Mouse (Mus musculus): Measurements from ENCODE around the gene Psmd3. TPM values are rescaled to one million over a fixed set of nuclear protein-coding genes. Genes with fewer than 3 reads are reported as not detected.

Gene Psmd3
- polyA plus RNA-seq, 1 experiment from 2014 or later: 208 TPM

DNA sequence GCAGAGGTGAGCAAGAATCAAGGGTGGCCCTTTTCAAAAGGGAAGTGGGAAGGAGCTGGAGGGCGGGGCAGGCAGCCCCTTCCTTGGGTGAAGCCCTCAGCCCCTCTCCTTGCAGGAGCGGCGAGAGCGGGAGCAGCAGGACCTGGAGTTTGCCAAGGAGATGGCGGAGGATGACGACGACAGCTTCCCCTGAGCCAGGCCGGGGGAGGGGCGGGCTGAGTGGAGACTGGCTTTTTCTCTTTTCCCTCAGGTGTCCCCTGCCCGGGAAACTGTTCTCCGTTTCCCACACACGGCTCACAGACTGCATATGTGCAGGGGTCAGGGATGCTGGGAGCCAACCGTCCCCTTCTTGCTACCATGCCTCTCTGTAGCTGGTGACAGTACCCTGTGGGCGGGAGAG is 13.1 kb downstream of the Psmd3 start:
- H3K4me1 ChIP-seq (replicated peaks; ENCODE audit: control insufficient read depth, insufficient read depth, low read length): no peaks in the 10 kb centered on the region
- H3K4me2 ChIP-seq (ENCODE audit: low read depth, low read length, severe bottlenecking): no peak overlapping the region
- ATAC-seq (replicated peaks; ENCODE audit: low FRiP score) (no peak), DNase-seq (ENCODE audit: low spot score) (no peak)
- no peak overlapping the region for H3K9ac ChIP-seq (ENCODE audit: low read length)
- no peak overlapping the region for H3K27ac ChIP-seq (ENCODE audit: low read depth, low read length)
- H3K36me3 ChIP-seq (ENCODE audit: control insufficient read depth, insufficient read depth, low read length): peaks cover 27% of the 10 kb centered on the region
- H3K4me3 ChIP-seq (ENCODE audit: low read depth, low read length): no peak overlapping the region
- WGBS: 74% methylated on average over 14 of the region's 14 CpGs
- H3K27me3 ChIP-seq (ENCODE audit: control insufficient read depth, insufficient read depth, low read length): no peaks in the 10 kb centered on the region
- no peaks in the 10 kb centered on the region for H3K9me3 ChIP-seq (ENCODE audit: control insufficient read depth, low read length)

DNA sequence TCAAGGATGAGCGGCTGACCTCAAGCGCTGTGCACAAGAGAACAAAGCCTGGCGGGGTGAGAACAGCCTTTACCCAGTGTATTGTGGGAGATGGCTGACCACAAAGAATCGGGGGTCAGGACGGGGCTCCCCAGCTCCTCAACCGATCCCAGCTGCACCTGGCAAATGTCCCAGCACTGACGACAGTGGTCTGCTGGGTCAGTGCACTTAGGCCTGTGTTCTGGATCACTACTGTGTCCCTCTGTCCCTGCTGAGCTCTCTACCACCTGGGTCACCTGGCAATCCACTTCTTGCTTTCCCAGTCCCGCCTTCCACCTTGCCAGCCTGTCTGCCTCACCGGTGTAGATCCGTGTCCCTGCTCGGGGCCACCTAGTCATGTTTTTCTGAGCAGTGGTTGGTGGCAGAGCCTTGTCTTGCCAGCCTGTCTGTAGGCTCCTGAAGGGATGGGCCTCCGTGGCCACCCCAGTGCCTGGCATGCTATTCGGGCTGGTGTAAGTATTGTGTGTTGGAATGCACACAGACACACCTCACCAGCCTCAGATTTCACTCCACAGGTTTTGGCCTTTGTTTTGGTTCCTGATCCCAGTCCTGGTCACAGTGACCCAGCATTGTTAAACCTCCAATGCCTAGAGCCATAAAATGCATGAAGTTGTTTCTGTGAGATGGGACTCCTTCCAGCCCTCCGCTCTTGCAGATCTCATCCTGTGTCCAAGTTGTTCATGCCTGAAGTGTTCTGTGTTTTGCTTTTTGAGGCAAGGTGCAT is 14.3 kb downstream of the Psmd3 start:
- H3K4me1 ChIP-seq (replicated peaks; ENCODE audit: control insufficient read depth, insufficient read depth, low read length): no peaks in the 10 kb centered on the region

DNA sequence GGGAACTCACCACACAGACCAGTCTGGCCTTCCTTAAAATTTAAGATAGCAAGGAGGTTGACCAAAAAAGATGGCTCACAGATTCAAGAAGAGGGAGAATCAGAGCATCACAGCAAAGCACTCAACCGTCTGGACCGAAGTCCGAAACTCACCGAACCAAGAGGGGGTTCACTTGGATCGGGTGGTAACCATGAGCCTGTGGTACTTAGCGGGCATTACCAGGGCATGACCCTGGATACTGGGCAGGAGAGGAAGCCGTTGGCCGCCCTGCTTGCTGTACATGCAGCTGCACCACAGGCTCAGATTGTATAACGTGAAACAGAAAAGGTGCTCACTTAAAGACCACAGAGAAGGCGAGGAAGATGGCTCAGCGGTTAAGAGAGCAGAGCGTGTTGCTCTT is 14.9 kb downstream of the Psmd3 start:
- Histone ChIP-seq H3K4me3 (ENCODE audit: low read depth, low read length) (no peak overlapping the region), H3K36me3 (ENCODE audit: control insufficient read depth, insufficient read depth, low read length) (peaks cover 16% of the 10 kb centered on the region), H3K4me1 (replicated peaks; ENCODE audit: control insufficient read depth, insufficient read depth, low read length) (no peaks in the 10 kb centered on the region), H3K4me2 (ENCODE audit: low read depth, low read length, severe bottlenecking) (no peak overlapping the region), H3K9me3 (ENCODE audit: control insufficient read depth, low read length) (no peaks in the 10 kb centered on the region), H3K27me3 (ENCODE audit: control insufficient read depth, insufficient read depth, low read length) (no peaks in the 10 kb centered on the region), H3K9ac (ENCODE audit: low read length) (no peak overlapping the region), H3K27ac (ENCODE audit: low read depth, low read length) (no peak overlapping the region)
- no peak for DNase-seq (ENCODE audit: low spot score)
- ATAC-seq (replicated peaks; ENCODE audit: low FRiP score): no peak
- WGBS: 94% methylated on average over 12 of the region's 12 CpGs

More for the DNA sequence above, 14.3 kb downstream of the Psmd3 start:
- Histone ChIP-seq H3K36me3 (ENCODE audit: control insufficient read depth, insufficient read depth, low read length) (peaks cover 17% of the 10 kb centered on the region), H3K27me3 (ENCODE audit: control insufficient read depth, insufficient read depth, low read length) (no peaks in the 10 kb centered on the region), H3K9me3 (ENCODE audit: control insufficient read depth, low read length) (no peaks in the 10 kb centered on the region), H3K4me3 (ENCODE audit: low read depth, low read length) (no peak overlapping the region), H3K27ac (ENCODE audit: low read depth, low read length) (no peak overlapping the region), H3K9ac (ENCODE audit: low read length) (no peak overlapping the region), H3K4me2 (ENCODE audit: low read depth, low read length, severe bottlenecking) (no peak overlapping the region)
- no peak for DNase-seq (ENCODE audit: low spot score)
- WGBS: 90% methylated on average over 14 of the region's 14 CpGs
- no peak for ATAC-seq (replicated peaks; ENCODE audit: low FRiP score)

DNA sequence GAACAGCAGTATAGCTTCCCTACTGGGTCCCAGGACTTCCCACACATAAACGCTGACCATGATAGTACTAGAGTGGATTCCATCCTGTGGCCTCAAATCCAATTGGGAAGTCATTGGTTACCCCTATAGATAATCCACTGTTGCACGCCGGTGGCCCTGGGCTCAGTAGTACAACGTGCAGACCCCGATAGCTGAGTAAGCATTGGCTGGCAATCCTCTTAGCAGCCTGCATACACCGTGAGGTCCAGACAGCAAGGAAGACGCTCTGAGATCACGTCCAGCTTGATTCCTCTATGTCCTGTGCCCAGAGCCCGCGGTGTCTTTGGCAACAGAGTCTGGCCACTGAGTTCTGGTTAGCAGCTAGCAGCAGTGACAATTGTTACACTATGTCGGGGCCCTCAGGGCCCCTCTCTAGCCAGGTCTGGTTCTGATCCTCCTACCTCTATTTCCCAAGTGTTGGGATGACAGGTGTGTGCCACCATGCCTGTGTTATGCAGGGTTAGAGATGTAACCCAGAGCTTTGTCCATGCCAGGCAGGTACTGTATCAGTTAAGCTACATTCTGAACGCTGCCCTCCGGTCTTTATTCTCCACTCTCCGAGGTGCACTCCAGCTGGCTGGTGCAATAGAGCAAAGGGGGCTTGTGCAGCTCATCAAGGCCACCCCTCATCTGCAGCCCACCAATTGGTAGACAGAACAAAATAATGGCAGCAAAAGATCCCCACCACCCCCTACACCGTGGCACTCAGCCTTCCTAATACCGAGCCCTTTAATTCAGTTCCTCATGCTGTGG is 16.7 kb downstream of the Psmd3 start:
- H3K27me3 ChIP-seq (ENCODE audit: control insufficient read depth, insufficient read depth, low read length): no peaks in the 10 kb centered on the region
- no peak for ATAC-seq (replicated peaks; ENCODE audit: low FRiP score)
- DNase-seq (ENCODE audit: low spot score): no peak
- no peaks in the 10 kb centered on the region for H3K9me3 ChIP-seq (ENCODE audit: control insufficient read depth, low read length)
- H3K4me3 ChIP-seq (ENCODE audit: low read depth, low read length): no peak overlapping the region
- no peak overlapping the region for H3K9ac ChIP-seq (ENCODE audit: low read length)
- WGBS: 86% methylated on average over 16 of the region's 16 CpGs
- no peak overlapping the region for H3K4me2 ChIP-seq (ENCODE audit: low read depth, low read length, severe bottlenecking)
- H3K36me3 ChIP-seq (ENCODE audit: control insufficient read depth, insufficient read depth, low read length): peaks cover 9% of the 10 kb centered on the region; the same call in 1 of the 2 replicates
- H3K4me1 ChIP-seq (replicated peaks; ENCODE audit: control insufficient read depth, insufficient read depth, low read length): no peaks in the 10 kb centered on the region
- H3K27ac ChIP-seq (ENCODE audit: low read depth, low read length): no peak overlapping the region

DNA sequence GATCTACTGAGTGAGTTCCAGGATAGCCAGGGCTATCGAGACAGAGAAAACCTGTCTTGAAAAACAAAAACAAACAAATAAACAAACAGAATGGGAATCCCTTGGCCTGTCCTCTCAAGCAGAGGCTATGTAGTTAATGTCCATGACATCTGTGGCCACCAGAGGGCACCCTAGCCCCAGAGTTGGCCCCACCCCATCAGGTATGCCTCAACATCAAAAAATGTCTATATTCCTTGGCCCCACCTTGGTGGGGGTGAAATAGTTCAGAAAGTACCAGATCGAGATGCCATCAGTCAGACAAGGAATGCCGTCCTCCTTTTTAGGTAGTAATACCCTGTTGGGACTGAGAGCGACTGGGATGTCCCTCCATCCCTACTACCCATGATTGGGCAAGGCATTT is 17.6 kb downstream of the Psmd3 start:
- Histone ChIP-seq H3K9me3 (ENCODE audit: control insufficient read depth, low read length) (no peaks in the 10 kb centered on the region), H3K4me3 (ENCODE audit: low read depth, low read length) (no peak overlapping the region), H3K36me3 (ENCODE audit: control insufficient read depth, insufficient read depth, low read length) (peaks cover 7% of the 10 kb centered on the region; the same call in 1 of the 2 replicates), H3K9ac (ENCODE audit: low read length) (no peak overlapping the region), H3K4me1 (replicated peaks; ENCODE audit: control insufficient read depth, insufficient read depth, low read length) (no peaks in the 10 kb centered on the region), H3K4me2 (ENCODE audit: low read depth, low read length, severe bottlenecking) (no peak overlapping the region), H3K27ac (ENCODE audit: low read depth, low read length) (no peak overlapping the region), H3K27me3 (ENCODE audit: control insufficient read depth, insufficient read depth, low read length) (no peaks in the 10 kb centered on the region)
- peak; percentile 78 for DNase-seq (ENCODE audit: low spot score)
- 41% methylated on average over 4 of the region's 4 CpGs for WGBS
- ATAC-seq (replicated peaks; ENCODE audit: low FRiP score): no peak

DNA sequence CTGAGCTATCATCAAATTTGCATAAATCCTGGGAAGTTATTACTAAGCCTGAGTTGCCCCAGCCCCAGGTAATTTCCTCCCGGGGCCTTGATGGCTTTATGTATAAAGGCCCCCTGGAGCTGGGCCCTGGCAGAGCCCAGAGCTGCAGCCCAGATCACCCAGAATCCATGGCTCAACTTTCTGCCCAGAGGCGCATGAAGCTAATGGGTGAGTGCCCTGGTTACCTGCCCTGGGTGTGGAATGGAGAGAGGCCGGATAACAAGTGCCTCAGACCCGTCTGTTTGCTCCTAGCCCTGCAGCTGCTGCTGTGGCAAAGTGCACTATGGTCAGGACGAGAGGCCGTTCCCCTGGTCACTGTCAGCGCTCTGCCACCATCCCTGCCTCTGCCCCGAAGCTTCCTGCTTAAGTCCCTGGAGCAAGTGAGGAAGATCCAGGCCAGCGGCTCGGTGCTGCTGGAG is 18.9 kb downstream of the Psmd3 start, which contains the start of gene Csf3:
TSS of gene Csf3 (plus strand) at position 51 of the 458 bp plus-strand sequence.
- Histone ChIP-seq H3K9ac (ENCODE audit: low read length) (no peak within 1 kb of the TSS; the same call in 1 of the 2 replicates), H3K27ac (ENCODE audit: low read depth, low read length) (no peak within 1 kb of the TSS), H3K27me3 (ENCODE audit: control insufficient read depth, insufficient read depth, low read length) (no peaks in the 10 kb centered on the region), H3K4me1 (replicated peaks; ENCODE audit: control insufficient read depth, insufficient read depth, low read length) (no peaks in the 10 kb centered on the region), H3K36me3 (ENCODE audit: control insufficient read depth, insufficient read depth, low read length) (peaks cover 6% of the 10 kb centered on the region; the same call in 1 of the 2 replicates), H3K4me2 (ENCODE audit: low read depth, low read length, severe bottlenecking) (no peak within 1 kb of the TSS), H3K9me3 (ENCODE audit: control insufficient read depth, low read length) (no peaks in the 10 kb centered on the region), H3K4me3 (ENCODE audit: low read depth, low read length) (no peak within 1 kb of the TSS)
- WGBS: 39% methylated on average over 10 of the region's 10 CpGs
- ATAC-seq (replicated peaks; ENCODE audit: low FRiP score): no peak
- no peak for DNase-seq (ENCODE audit: low spot score)

DNA sequence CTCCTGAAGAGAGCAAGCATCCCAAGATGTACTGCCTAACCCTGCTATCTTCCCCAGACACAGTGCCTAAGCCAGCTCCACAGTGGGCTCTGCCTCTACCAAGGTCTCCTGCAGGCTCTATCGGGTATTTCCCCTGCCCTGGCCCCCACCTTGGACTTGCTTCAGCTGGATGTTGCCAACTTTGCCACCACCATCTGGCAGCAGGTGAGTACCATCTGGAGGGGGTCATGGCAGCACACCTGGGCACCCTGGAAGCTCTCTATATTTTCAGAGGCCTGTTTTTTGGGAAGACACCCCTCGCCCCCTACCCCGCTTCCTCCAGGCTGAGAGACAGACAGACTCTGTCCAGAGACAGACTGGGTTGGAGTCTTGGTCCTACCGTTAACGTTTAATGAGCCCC is 20.0 kb downstream of the Psmd3 start:
- DNase-seq (ENCODE audit: low spot score): no peak
- peaks cover 8% of the 10 kb centered on the region for H3K36me3 ChIP-seq (ENCODE audit: control insufficient read depth, insufficient read depth, low read length)
- no peak overlapping the region for H3K9ac ChIP-seq (ENCODE audit: low read length)
- no peak for ATAC-seq (replicated peaks; ENCODE audit: low FRiP score)
- H3K9me3 ChIP-seq (ENCODE audit: control insufficient read depth, low read length): no peaks in the 10 kb centered on the region
- WGBS: 82% methylated on average over 5 of the region's 5 CpGs
- H3K4me1 ChIP-seq (replicated peaks; ENCODE audit: control insufficient read depth, insufficient read depth, low read length): no peaks in the 10 kb centered on the region
- no peak overlapping the region for H3K27ac ChIP-seq (ENCODE audit: low read depth, low read length)
- H3K4me2 ChIP-seq (ENCODE audit: low read depth, low read length, severe bottlenecking): no peak overlapping the region
- H3K4me3 ChIP-seq (ENCODE audit: low read depth, low read length): no peak overlapping the region
- no peaks in the 10 kb centered on the region for H3K27me3 ChIP-seq (ENCODE audit: control insufficient read depth, insufficient read depth, low read length)

DNA sequence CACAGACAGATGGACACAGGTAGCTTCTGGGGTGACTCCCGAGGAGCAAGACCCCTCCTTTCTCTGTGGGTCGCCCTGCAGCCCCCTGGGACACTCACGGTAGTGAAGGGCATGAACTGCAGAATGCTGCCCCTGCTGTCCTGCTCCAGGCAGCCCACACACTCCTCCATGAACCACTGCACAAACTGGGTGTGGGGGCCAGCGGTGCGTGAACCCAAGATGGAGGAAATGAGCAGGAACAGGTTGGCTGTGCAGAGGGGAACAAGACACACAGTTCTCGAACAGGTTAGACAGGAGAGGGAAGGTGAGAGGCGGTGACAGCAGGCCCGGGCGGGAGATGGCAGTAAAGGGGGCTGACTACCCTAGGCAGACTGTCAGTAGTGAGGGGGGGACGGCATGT is 22.7 kb downstream of the Psmd3 start:
- H3K27ac ChIP-seq (ENCODE audit: low read depth, low read length): no peak overlapping the region
- DNase-seq (ENCODE audit: low spot score): no peak
- H3K9me3 ChIP-seq (ENCODE audit: control insufficient read depth, low read length): no peaks in the 10 kb centered on the region
- no peak overlapping the region for H3K9ac ChIP-seq (ENCODE audit: low read length)
- H3K36me3 ChIP-seq (ENCODE audit: control insufficient read depth, insufficient read depth, low read length): peaks cover 8% of the 10 kb centered on the region
- H3K4me1 ChIP-seq (replicated peaks; ENCODE audit: control insufficient read depth, insufficient read depth, low read length): no peaks in the 10 kb centered on the region
- no peak overlapping the region for H3K4me3 ChIP-seq (ENCODE audit: low read depth, low read length)
- H3K4me2 ChIP-seq (ENCODE audit: low read depth, low read length, severe bottlenecking): no peak overlapping the region
- no peaks in the 10 kb centered on the region for H3K27me3 ChIP-seq (ENCODE audit: control insufficient read depth, insufficient read depth, low read length)
- no peak for ATAC-seq (replicated peaks; ENCODE audit: low FRiP score)
- 81% methylated on average over 10 of the region's 10 CpGs for WGBS
